Mouse (Mus musculus) urinary bladder, postnatal 4 days (tissue): Measurements from ENCODE around the gene Thap2.
A peak's percentile ranks its signal among the peaks of the same experiment; 100 is the strongest.

Experiments
- DNase-seq, 2 experiments: peaks; one replicate each; pipeline ENCODE4 v3.0.0; 2021 to 2022; ENCODE audit warnings: low spot score in 2 of 2

Gene Thap2

GRCm38 (mm10) chr10:115354553-115354952 lies 29.7 kb downstream of the Thap2 start:
- DNase-seq = no peak

- DNase-seq = no peak
These were observed 33.3 kb downstream of the Thap2 start for GRCm38 (mm10) chr10:115350810-115351397.

DNA sequence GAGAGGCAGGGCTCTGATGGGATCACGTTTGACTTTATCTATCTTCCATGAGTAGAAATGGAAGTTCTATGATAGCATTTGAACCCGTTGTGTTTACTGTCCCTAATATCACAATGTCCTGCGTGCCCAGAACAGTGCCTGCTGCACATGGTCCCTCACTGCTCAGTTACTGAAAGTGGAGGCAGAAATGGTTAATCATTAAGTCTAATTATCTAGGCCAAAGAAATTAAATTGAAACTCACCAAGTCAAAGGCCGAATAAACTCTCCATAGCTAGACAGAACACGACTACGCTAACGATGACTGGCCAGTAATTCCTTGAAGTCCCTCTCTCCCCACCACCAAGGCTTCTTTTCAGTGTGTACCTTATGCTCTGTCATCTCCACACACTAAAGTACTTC lies 34.7 kb downstream of the Thap2 start:
- DNase-seq = no peak

- no peak for DNase-seq
These were observed 35.2 kb downstream of the Thap2 start for GRCm38 (mm10) chr10:115349029-115349428.

DNA sequence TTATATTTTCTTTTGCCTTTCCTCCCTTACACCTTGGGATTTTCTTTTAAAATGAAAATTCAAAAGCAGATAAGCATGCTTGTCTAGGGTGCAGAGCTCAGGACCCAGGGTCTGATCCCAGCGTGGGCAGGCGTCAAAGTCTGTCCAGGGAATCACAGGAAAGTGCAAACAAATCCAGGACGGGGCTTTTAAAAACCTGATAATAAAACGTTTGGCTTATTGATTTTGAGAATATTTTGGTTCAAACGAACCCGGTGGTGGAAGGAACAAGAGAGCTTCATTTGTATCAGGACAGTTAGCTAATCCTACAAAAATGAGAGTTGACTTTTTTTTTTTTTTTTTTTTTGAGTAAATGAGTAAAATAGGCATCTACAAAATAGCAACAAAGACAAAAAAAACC lies 36.1 kb downstream of the Thap2 start:
- DNase-seq = no peak

- no peak for DNase-seq
These were observed 37.8 kb downstream of the Thap2 start for GRCm38 (mm10) chr10:115346444-115346843.

- DNase-seq = no peak
These were observed 41.3 kb downstream of the Thap2 start for GRCm38 (mm10) chr10:115342771-115343425.

- no peak for DNase-seq
These were observed 44.4 kb downstream of the Thap2 start for GRCm38 (mm10) chr10:115339820-115340328.

DNA sequence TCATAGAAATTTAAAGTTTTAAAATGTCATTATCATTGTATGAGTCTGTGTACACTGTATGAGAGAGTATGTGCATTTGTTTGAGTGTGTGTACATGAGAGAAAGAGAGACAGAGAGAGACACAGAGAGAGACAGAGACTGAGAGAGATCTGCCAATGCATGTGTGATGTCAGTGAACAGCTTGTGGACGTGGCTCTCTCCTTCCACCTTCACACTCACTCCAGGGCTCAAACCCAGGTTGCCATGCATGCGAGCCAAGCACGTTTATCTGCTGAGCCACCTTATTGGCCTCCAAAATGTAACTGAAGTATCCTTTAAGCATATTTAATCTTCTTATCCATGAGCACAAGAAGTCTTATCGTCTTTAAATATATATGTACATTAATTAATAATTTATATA lies 47.3 kb downstream of the Thap2 start:
- DNase-seq = no peak

- no peak for DNase-seq
These were observed 50.7 kb downstream of the Thap2 start for GRCm38 (mm10) chr10:115333528-115333927.

- no peak for DNase-seq
These were observed 51.2 kb downstream of the Thap2 start for GRCm38 (mm10) chr10:115332997-115333396.

DNA sequence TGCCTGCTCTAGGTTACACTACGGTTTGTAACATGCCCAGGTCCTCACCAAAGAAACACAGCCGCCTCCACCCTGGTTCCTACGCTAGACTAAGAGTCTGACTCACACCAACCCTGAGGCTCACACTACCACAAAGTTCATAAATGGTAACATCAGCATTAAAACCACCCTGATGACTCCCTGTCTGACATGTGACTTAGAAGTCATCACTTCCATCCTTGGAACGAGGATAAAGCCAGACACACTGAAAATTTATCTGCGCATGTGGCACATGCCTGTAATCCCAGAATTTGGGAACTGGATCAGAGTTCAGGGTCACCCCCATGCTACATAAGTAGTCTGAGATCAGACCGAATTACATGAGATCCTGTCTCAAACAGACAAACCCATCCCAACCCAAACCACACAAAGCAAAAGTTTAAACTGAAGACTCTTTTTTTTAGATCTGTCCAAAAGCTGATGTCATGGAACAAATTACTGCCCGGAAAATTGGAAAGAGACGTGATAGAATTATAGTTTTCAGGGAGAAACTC lies 51.8 kb downstream of the Thap2 start:
- DNase-seq = no peak

GRCm38 (mm10) chr10:115329010-115329530 lies 55.2 kb downstream of the Thap2 start:
- DNase-seq = no peak

GRCm38 (mm10) chr10:115328514-115328913 lies 55.7 kb downstream of the Thap2 start:
- DNase-seq = no peak

DNA sequence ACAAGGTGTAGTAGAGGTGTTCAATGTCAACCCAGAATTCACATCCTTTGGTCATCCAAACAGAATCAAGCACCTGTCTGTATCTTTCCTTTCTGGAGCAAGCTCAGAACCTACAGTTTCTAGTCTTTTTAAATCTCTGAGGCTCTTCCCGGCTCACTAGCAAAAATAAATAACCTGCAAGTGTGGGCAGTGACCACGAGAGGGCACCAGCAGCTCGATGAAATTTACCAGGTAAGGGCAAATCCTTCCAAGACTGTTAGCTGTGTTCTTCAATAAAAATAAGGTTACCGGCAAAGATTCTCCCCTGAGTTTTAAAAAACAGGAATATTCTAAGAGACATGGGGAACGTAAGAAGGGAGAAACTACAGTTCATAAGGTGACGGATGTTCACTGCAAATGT lies 60.9 kb downstream of the Thap2 start:
- DNase-seq = peak; percentile 32 to 65

DNA sequence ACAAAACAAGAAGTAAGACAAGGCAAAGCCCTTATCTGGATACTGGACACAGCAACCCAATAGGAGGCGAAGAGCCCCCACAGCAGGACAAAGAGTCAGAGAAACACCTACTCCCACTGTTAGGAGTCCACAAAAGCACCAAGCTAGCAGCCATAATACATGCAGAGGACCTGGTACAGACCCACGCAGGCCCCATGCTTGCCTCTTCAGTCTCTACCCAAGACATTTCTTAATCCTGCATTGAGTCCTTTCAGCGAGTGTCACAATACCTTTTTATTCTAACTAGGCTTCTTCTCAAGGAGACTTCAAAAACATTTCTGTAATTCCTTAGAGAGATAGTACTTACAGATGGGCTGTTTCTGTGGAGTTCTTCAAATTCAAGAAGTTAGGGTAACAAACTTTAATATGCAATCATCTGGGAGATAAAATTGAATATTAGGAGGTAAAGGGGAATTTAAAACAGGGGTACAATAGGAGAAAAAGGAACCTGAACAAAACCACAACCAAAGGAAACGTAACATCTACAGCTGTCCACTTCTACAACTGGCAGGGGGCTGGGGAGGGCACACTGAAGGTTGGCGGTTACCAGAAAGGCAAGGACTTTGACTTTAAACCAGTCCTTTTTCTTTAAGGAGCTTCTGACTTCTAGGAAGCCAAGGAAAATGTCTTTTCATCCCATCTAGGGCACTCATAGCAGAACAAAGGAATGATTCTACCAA lies 62.8 kb downstream of the Thap2 start:
- no peak for DNase-seq
